Mouse (Mus musculus): ENCODE measurements at regions not wholly inside any gene's neighbourhood (a gene's known extent, or its start where the extent isn't known, plus 50 kb on each side); places are given as distances from the start of the nearest gene placed in this dataset.

DNA sequence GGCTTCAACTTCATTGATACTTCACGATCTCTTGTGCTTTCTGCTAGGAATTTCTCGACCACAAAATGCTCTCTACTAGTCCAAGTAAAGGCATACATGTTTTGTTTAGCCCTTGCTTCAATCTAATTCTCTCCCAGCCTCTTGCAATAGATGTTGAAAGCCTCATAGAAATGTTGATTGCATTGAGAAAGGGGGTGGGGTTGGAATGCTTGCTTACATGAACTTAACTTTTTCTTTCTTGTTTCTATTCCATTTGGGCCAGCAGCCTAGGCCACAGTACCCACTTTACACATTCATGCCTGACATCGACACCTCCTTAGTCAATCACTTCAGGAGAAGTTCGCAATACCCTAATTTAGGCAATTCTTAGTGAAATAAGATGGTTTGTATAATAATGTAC lies 571.2 kb downstream of the Cdh10 start:
- DNase-seq, result no peak
- Histone ChIP-seq H3K4me1 (ENCODE audit: control insufficient read depth, insufficient read depth, low read length) (no peaks in the 10 kb centered on the region), H3K27me3 (ENCODE audit: control insufficient read depth, insufficient read depth, low read length) (no peaks in the 10 kb centered on the region), H3K9ac (ENCODE audit: low read depth, low read length) (no peak overlapping the region), H3K4me3 (no peak overlapping the region), H3K79me2 (replicated peaks; ENCODE audit: control insufficient read depth, insufficient read depth, low read length) (no peaks in the 10 kb centered on the region), H3K27ac (no peak overlapping the region), H3K36me3 (ENCODE audit: control insufficient read depth, insufficient read depth, low read length) (no peaks in the 10 kb centered on the region)
- intact Hi-C loops (cut with DNase I), result no loop called here
- TF ChIP-seq CTCF (IDR thresholded peaks at IDR 0.05) (no peak), EP300 (IDR thresholded peaks at IDR 0.05; ENCODE audit: insufficient read depth, low read depth, low read length) (no peak), POLR2A (IDR thresholded peaks at IDR 0.05; ENCODE audit: insufficient read depth, low read depth, low read length) (no peak)
- 71% methylated on average over 4 of the region's 4 CpGs for WGBS

- no peak for TF ChIP-seq CTCF (IDR thresholded peaks at IDR 0.05)
- TF ChIP-seq EP300 (IDR thresholded peaks at IDR 0.05; ENCODE audit: insufficient read depth, low read depth, low read length), result no peak
- TF ChIP-seq POLR2A (IDR thresholded peaks at IDR 0.05; ENCODE audit: insufficient read depth, low read depth, low read length), result no peak
- WGBS, result 72% methylated on average over 6 of the region's 6 CpGs
- Histone ChIP-seq H3K4me3 (no peak overlapping the region), H3K4me1 (ENCODE audit: control insufficient read depth, insufficient read depth, low read length) (no peaks in the 10 kb centered on the region), H3K79me2 (replicated peaks; ENCODE audit: control insufficient read depth, insufficient read depth, low read length) (no peaks in the 10 kb centered on the region), H3K9ac (ENCODE audit: low read depth, low read length) (no peak overlapping the region), H3K36me3 (ENCODE audit: control insufficient read depth, insufficient read depth, low read length) (no peaks in the 10 kb centered on the region), H3K27me3 (ENCODE audit: control insufficient read depth, insufficient read depth, low read length) (no peaks in the 10 kb centered on the region), H3K27ac (no peak overlapping the region)
- intact Hi-C loops (cut with DNase I), result no loop called here
- no peak for DNase-seq
These were observed 572.7 kb downstream of the Cdh10 start for GRCm38 (mm10) chr15:19391250-19391982.

DNA sequence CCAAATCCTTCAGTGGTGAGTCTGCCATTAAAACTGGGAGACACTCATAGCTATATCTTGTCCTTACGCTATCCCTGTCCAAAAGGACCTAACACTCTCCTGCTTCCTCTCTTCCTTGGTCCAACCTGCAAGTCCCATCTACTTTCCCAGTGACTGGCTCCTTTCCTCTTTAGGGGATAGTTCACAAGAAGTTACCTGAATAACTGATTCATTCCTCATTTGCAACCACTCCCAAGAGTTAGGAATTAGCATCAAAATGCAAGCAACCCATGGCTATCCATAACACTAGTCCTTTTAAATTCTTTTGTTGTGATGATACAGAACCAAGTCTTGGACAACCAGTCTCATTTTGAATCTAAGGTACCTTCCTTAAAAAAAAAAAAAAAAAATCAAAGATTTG lies 576.9 kb downstream of the Cdh10 start:
- Histone ChIP-seq H3K27me3 (ENCODE audit: control insufficient read depth, insufficient read depth, low read length) (no peaks in the 10 kb centered on the region), H3K27ac (no peak overlapping the region), H3K9ac (ENCODE audit: low read depth, low read length) (no peak overlapping the region), H3K79me2 (replicated peaks; ENCODE audit: control insufficient read depth, insufficient read depth, low read length) (no peaks in the 10 kb centered on the region), H3K4me1 (ENCODE audit: control insufficient read depth, insufficient read depth, low read length) (no peaks in the 10 kb centered on the region), H3K36me3 (ENCODE audit: control insufficient read depth, insufficient read depth, low read length) (no peaks in the 10 kb centered on the region), H3K4me3 (no peak overlapping the region)
- TF ChIP-seq POLR2A (IDR thresholded peaks at IDR 0.05; ENCODE audit: insufficient read depth, low read depth, low read length) (no peak), EP300 (IDR thresholded peaks at IDR 0.05; ENCODE audit: insufficient read depth, low read depth, low read length) (no peak), CTCF (IDR thresholded peaks at IDR 0.05) (no peak)
- DNase-seq, result no peak
- intact Hi-C loops (cut with DNase I), result no loop called here
- WGBS, result 84% methylated on average over 1 of the region's 1 CpGs
